9 mouse cellular contexts compared by ENCODE assay signal in the genomic region with DNA sequence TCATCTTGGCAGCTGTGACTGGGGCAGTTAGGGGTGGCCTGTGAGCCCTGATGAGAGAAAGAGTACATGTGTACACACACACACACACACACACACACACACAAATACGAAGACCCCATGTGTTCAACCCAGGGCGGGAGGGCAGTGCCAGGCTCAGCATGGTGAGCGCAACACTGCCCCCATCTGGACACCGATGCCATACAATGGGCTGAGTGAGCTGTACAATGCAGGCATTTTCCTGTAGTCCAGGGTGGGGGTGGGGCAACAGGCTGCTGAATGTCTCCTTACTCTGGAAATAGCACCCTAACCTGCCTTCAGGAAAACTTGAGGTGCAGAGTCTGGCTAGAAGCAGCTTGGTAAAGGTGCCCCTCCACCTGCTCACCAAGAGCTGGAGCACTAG. TPM values are rescaled to one million over a fixed set of nuclear protein-coding genes. Genes with fewer than 3 reads are reported as not detected.
DNase-seq lines count a peak whose midpoint lies in the region; ATAC-seq and TF ChIP-seq lines count a peak whose summit lies in the region.
"Had no signal": no experiment of that assay in that cellular context is flagged by ENCODE, and none has a peak within 500 bp of the region (broad histone marks: within the 10 kb centered on the region; RNA-seq: fewer than 3 reads in every experiment).

No protein-coding gene starts in this region.

- no peak for TF ChIP-seq EP300 in liver, postnatal 0 days (IDR thresholded peaks at IDR 0.05; ENCODE audit: low read depth)

- H3K36me3 ChIP-seq in liver, postnatal 0 days (replicated peaks; ENCODE audit: insufficient read depth, low read length) = peaks cover 19% of the 10 kb centered on the region

- no peak overlapping the region for H3K9ac ChIP-seq in liver, postnatal 0 days (replicated peaks)
- H3K9ac ChIP-seq: stomach, embryonic 15.5 days had no signal

- TF ChIP-seq POLR2A in embryonic fibroblast, embryonic 13.5 days (IDR thresholded peaks at IDR 0.05; ENCODE audit: low read depth, low read length) = no peak

- ATAC-seq in liver, postnatal 0 days = no peak

- H3K27ac ChIP-seq in embryonic fibroblast, embryonic 13.5 days (ENCODE audit: insufficient read depth, low read length) = no peak overlapping the region
- no peak overlapping the region for H3K27ac ChIP-seq in liver, postnatal 0 days (ENCODE audit: low read depth)
- H3K27ac ChIP-seq: stomach, embryonic 15.5 days had no signal

- TF ChIP-seq CTCF in embryonic fibroblast, embryonic 13.5 days (IDR thresholded peaks at IDR 0.05; ENCODE audit: borderline replicate concordance, insufficient read depth, low read length) = peak; percentile 77; the same call in 1 of the 2 replicates
- peak; percentile 77 for TF ChIP-seq CTCF in liver, postnatal 0 days (IDR thresholded peaks at IDR 0.05; ENCODE audit: low read depth)

- WGBS in liver, postnatal 0 days (ENCODE audit: insufficient replicate concordance) = 36% methylated on average over 4 of the region's 4 CpGs

- H3K4me1 ChIP-seq in embryonic fibroblast, embryonic 13.5 days (ENCODE audit: control insufficient read depth, insufficient read depth, low read length) = peaks cover 11% of the 10 kb centered on the region
- H3K4me1 ChIP-seq in liver, postnatal 0 days (ENCODE audit: insufficient read depth) = peaks cover 22% of the 10 kb centered on the region

- DNase-seq in ovary, postnatal 36 days (ENCODE audit: low spot score) = peak; percentile 67
- DNase-seq in ovary, adult 18-20 months (ENCODE audit: low spot score) = no peak
- peak; percentile 41 to 48 for DNase-seq in adrenal gland, postnatal 4 days (ENCODE audit: low spot score in 2 of 2)
- DNase-seq in kidney, adult 9 months = peak; percentile 71
- peak; percentile 80 for DNase-seq in liver, postnatal 0 days
- DNase-seq in retina, postnatal 1 day = peak; percentile 89
- DNase-seq in urinary bladder, postnatal 4 days (ENCODE audit: low spot score in 2 of 2) = peak; percentile 35 to 77

- H3K4me2 ChIP-seq in liver, postnatal 0 days (ENCODE audit: low read depth, low read length) = no peak overlapping the region
- H3K4me2 ChIP-seq: stomach, embryonic 15.5 days had no signal

- H3K4me3 ChIP-seq in embryonic fibroblast, embryonic 13.5 days (ENCODE audit: insufficient read depth, low read length) = no peak overlapping the region
- H3K4me3 ChIP-seq in liver, postnatal 0 days (ENCODE audit: low read depth, low read length) = no peak overlapping the region
- H3K4me3 ChIP-seq: stomach, embryonic 15.5 days had no signal

- H3K9me3 ChIP-seq in liver, postnatal 0 days (ENCODE audit: low read length) = no peaks in the 10 kb centered on the region
- H3K9me3 ChIP-seq: stomach, embryonic 15.5 days had no signal

- no peaks in the 10 kb centered on the region for H3K27me3 ChIP-seq in liver, postnatal 0 days (ENCODE audit: insufficient read depth, low read length)
- H3K27me3 ChIP-seq: stomach, embryonic 15.5 days had no signal

RNA-seq across cellular contexts. Expression of gene Llgl1, which starts 3.6 kb away (rescaled TPM):
- 10 to 100 TPM; 36.5 to 41.6 TPM for total RNA-seq in adrenal gland, postnatal 4 days (2021)
- 26.6 and 32.2 TPM in 2 replicates for polyA plus RNA-seq in embryonic fibroblast, embryonic 13.5 days (2011; ENCODE audit: insufficient read length, low read depth, missing spikeins)
- polyA plus RNA-seq in liver, postnatal 0 days (2015; fragmentation: Nextera tagmentation; extraction: Ambion mirVana) = 4.2 and 4.6 TPM in 2 replicates

RNA-seq across cellular contexts. Expression of gene Flii, which starts 23.9 kb away (rescaled TPM):
- 100 to 1,000 TPM; 128 to 129 TPM for total RNA-seq in adrenal gland, postnatal 4 days (2021)
- 71.6 and 97.3 TPM in 2 replicates for polyA plus RNA-seq in embryonic fibroblast, embryonic 13.5 days (2011; ENCODE audit: insufficient read length, low read depth, missing spikeins)
- polyA plus RNA-seq in liver, postnatal 0 days (2015; fragmentation: Nextera tagmentation; extraction: Ambion mirVana) = 23.3 and 23.4 TPM in 2 replicates

RNA-seq across cellular contexts. Expression of gene Mief2, which starts 25.1 kb away (rescaled TPM):
- 10 to 100 TPM; 26.6 to 28.0 TPM for total RNA-seq in adrenal gland, postnatal 4 days (2021)
- polyA plus RNA-seq in embryonic fibroblast, embryonic 13.5 days (2011; ENCODE audit: insufficient read length, low read depth, missing spikeins) = 7.4 and 14.2 TPM in 2 replicates
- polyA plus RNA-seq in liver, postnatal 0 days (2015; fragmentation: Nextera tagmentation; extraction: Ambion mirVana) = 4.5 and 4.9 TPM in 2 replicates
